Mouse (Mus musculus) ES-E14 (cell line): ENCODE results near the gene H2-DMb2. TPM values are rescaled to one million over a fixed set of nuclear protein-coding genes. Genes with fewer than 3 reads are reported as not detected.
A peak's percentile ranks its signal among the peaks of the same experiment; 100 is the strongest.

ENCODE experiments used
- DNase-seq: peaks from one replicate; pipeline ENCODE4 v3.0.0-alpha.2; 2013; ENCODE audit warnings: low read depth, low spot score
- H3K27ac ChIP-seq: 2 replicates; pipeline ENCODE4 v1.5.1; 2012; ENCODE audit warnings: low read depth, mild to moderate bottlenecking, low read length, moderate library complexity, mixed read lengths; ENCODE audit not compliant: poor library complexity, insufficient read depth, severe bottlenecking
- H3K36me3 ChIP-seq: 2 replicates; pipeline ENCODE4 v1.6.1; 2012; ENCODE audit warnings: mild to moderate bottlenecking, low read length, moderate library complexity, mixed read lengths; ENCODE audit not compliant: control insufficient read depth, poor library complexity, insufficient read depth, severe bottlenecking
- H3K4me1 ChIP-seq, 2 experiments: fragments of 150-350 bp in 1 of 2; sonication (generic) in 1 of 2; 2 replicates each; pipeline ENCODE4 v1.6.1; 2012; ENCODE audit warnings: low read length in 2 of 2, mild to moderate bottlenecking in 1 of 2, mixed read lengths in 1 of 2; ENCODE audit not compliant: control insufficient read depth in 2 of 2, insufficient read depth in 2 of 2, poor library complexity in 1 of 2
- H3K4me3 ChIP-seq, 2 experiments: fragments of 150-350 bp in 1 of 2; sonication (generic) in 1 of 2; 2 replicates each; pipeline ENCODE4 v1.5.1; 2012; ENCODE audit warnings: low read length in 2 of 2, low read depth in 1 of 2, mild to moderate bottlenecking in 1 of 2, mixed read lengths in 1 of 2; ENCODE audit not compliant: insufficient read depth in 1 of 2, poor library complexity in 1 of 2, severe bottlenecking in 1 of 2
- H3K9ac ChIP-seq: 2 replicates; pipeline ENCODE4 v1.6.1; 2012; ENCODE audit warnings: low read depth, mild to moderate bottlenecking, low read length, mixed read lengths; ENCODE audit not compliant: poor library complexity, insufficient read depth, severe bottlenecking
- H3K9me3 ChIP-seq: fragments of 150-350 bp; sonication (generic); 2 replicates; pipeline ENCODE4 v1.6.1; 2012; ENCODE audit warnings: low read depth, mild to moderate bottlenecking, low read length; ENCODE audit not compliant: control insufficient read depth, insufficient read depth
- CHD2 ChIP-seq: IDR thresholded peaks from 2 replicates; pipeline ENCODE4 v1.6.1; 2014; ENCODE audit warnings: mild to moderate bottlenecking, low read depth, low read length, inconsistent platforms
- HCFC1 ChIP-seq: IDR thresholded peaks from 2 replicates; pipeline ENCODE4 v1.6.1; 2012; ENCODE audit warnings: low read length, inconsistent platforms, borderline replicate concordance; ENCODE audit not compliant: insufficient read depth
- MAFK ChIP-seq: IDR thresholded peaks from 2 replicates; pipeline ENCODE4 v1.6.1; 2014; ENCODE audit warnings: mild to moderate bottlenecking, low read depth, low read length, inconsistent platforms; ENCODE audit not compliant: insufficient read depth
- ZC3H11A ChIP-seq: IDR thresholded peaks from 2 replicates; pipeline ENCODE4 v1.6.1; 2012; ENCODE audit warnings: low read depth, mild to moderate bottlenecking, inconsistent platforms, low read length, borderline replicate concordance
- ZNF384 ChIP-seq: IDR thresholded peaks from 2 replicates; pipeline ENCODE4 v1.6.1; 2012; ENCODE audit warnings: low read depth, low read length, inconsistent platforms
- in situ Hi-C, 2 experiments: fragments of 600-800 bp; cut with MboI; formaldehyde crosslinking; loops; one replicate each; pipeline ENCODE4 v1.15.1; 2025; ENCODE audit warnings: low sequenced_read_pairs in 2 of 2, inconsistent platforms in 1 of 2; ENCODE audit not compliant: unreplicated experiment in 2 of 2
- total RNA-seq: library from RNA; depleted of rRNA; stranded (reverse); fragments of 300-350 nt; gene quantifications from 2 replicates; pipeline ENCODE4 v1.2.3, GENCODE M21; 2012

The H2-DMb2 gene
- total RNA-seq, 1 experiment = 0.31 TPM

DNA sequence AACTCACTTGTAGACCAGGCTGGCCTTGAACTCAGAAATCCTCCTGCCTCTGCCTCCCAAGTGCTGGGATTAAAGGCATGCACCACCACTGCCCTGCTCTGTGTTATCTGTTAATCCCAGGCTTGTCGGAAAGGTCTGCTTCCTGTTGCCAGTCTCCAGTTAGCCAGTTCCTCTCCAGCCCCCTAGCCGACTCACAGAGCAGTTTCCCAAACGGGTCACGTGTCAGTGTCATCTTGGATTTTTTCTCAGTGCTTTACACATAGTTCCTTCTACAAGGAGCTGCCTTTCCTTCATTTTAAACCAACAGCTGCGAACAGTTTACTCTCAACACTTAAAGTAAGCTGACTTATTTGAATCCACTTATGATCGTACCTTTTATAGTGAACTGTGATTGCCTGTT is 18.5 kb upstream of the H2-DMb2 start:
- Histone ChIP-seq H3K9me3 (no peaks in the 10 kb centered on the region), H3K27ac (no peak overlapping the region), H3K4me1 (peaks cover 3 to 19% of the 10 kb centered on the region in 2 experiments; a peak in 2 of 4 replicates), H3K36me3 (peaks cover 1% of the 10 kb centered on the region), H3K4me3 (peak overlapping the region in 1 of 2 experiments; percentile 6; a peak in 1 of 4 replicates), H3K9ac (peak overlapping the region; percentile 7; the same call in 1 of the 2 replicates)
- DNase-seq = no peak
- TF ChIP-seq HCFC1 = no peak
- TF ChIP-seq CHD2 = no peak
- no peak for TF ChIP-seq MAFK
- no peak for TF ChIP-seq ZC3H11A
- TF ChIP-seq ZNF384 = no peak
- in situ Hi-C loops = no loop called here

DNA sequence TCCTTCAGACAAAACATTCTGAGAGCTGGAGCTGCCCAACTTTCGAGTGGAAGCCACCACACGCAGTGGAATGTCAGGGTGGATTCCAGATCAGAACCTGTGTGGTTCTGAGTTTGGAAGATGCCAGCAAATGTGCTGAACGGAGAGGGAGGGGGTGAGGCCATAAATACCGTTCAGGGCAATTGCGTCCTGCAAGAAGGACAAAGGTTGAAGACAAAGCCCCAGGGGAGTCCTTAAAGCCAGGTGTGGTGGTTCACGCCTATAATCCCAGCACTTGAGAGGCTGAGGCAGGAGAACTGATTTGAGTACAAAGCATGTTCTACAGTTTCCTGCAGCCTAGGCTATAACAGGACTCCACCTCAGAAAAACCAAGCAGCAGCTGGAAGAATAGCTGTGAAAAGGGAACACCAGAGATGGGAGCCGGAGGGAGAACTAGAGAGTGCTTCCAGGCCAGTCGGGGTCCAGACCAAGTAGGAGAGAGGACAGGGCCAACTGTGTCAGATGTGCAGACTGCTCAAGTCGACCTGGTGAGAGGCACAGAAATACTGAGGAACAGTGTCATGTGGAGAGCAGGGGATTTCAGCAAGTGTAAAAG is 16.2 kb upstream of the H2-DMb2 start:
- peak overlapping the region; percentile 26; the same call in 1 of the 2 replicates for H3K27ac ChIP-seq
- H3K36me3 ChIP-seq = no peaks in the 10 kb centered on the region
- in situ Hi-C loops = no loop called here
- H3K9me3 ChIP-seq = no peaks in the 10 kb centered on the region
- H3K9ac ChIP-seq = no peak overlapping the region
- DNase-seq = no peak
- H3K4me1 ChIP-seq = peaks cover 3 to 19% of the 10 kb centered on the region in 2 experiments; a peak in 2 of 4 replicates
- no peak overlapping the region for H3K4me3 ChIP-seq
- TF ChIP-seq CHD2 (no peak), MAFK (no peak), ZC3H11A (no peak), HCFC1 (no peak), ZNF384 (no peak)

DNA sequence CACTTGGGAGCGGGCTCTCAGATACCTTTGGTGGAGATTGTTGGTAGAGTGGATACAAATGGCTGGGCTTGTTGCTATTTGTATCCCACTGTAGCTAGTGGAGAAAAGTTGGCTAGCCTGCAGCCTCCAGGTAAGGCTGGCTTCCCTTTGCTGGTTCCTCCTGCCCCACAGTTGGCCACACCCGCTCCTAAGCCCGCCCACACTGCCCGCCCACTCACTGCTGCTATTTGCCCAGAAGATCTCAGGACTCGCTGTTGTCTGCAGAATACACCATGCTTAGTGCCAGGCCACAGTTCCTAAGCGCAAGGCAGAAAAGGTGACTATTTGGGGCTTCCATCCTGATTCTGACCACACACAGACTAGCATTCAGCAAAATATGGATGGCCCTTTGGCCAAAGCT is 15.6 kb upstream of the H2-DMb2 start:
- Histone ChIP-seq H3K9me3 (no peaks in the 10 kb centered on the region), H3K4me1 (peaks cover 3 to 19% of the 10 kb centered on the region in 2 experiments; a peak in 2 of 4 replicates), H3K36me3 (no peaks in the 10 kb centered on the region), H3K9ac (no peak overlapping the region), H3K27ac (peak overlapping the region; percentile 26; the same call in 1 of the 2 replicates), H3K4me3 (no peak overlapping the region)
- TF ChIP-seq ZNF384 = no peak
- no peak for TF ChIP-seq ZC3H11A
- TF ChIP-seq HCFC1 = no peak
- no peak for TF ChIP-seq CHD2
- TF ChIP-seq MAFK = no peak
- DNase-seq = no peak
- in situ Hi-C loops = no loop called here

DNA sequence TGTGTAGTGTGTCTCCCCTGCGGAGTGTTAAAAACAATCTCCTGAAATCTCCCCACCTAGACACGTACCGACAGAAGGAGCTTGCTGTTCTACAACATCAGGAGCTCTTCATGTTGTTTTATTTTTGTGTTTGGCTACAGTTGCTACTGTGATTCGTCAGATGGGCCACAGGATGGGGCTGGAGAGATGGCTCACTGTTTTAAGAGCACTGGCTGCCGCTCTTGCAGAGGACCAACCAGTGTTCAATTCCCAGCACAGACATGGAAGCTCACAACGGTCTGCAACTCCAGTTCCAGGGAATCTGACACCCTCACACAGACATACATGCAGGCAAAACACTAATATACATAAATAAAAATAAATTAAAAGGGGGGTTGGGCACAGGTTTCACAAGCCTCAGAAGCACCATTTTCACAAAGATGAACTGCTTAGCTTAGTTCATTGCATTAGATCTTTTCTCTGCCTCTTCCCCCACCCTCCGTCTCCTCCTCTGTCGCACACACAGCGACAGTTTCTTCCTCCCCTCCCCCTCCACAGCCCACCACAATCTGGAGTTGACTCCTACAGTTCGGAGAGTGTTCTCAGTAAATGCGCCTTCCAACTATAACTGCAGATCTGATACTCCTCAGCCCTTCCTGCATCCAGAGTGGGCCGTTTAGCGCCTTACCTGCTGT is 14.7 kb upstream of the H2-DMb2 start:
- in situ Hi-C loops = no loop called here
- Histone ChIP-seq H3K4me3 (peak overlapping the region; percentile 20 to 29; a peak in 2 of 4 replicates), H3K9me3 (no peaks in the 10 kb centered on the region), H3K27ac (no peak overlapping the region), H3K9ac (0 out of 2 replicates have a peak overlapping the region, but pooled peaks have one; percentile 15), H3K36me3 (no peaks in the 10 kb centered on the region), H3K4me1 (peaks cover 3 to 19% of the 10 kb centered on the region in 2 experiments; a peak in 2 of 4 replicates)
- TF ChIP-seq CHD2 (no peak), ZC3H11A (no peak), HCFC1 (no peak), ZNF384 (no peak), MAFK (no peak)
- DNase-seq = no peak
